Mouse (Mus musculus) MEL (cell line): ENCODE measurements around the gene Slc23a2.

Experiments used
- E2F4 ChIP-seq: IDR thresholded peaks from 2 replicates; pipeline ENCODE4 v1.6.1; 2011; ENCODE audit warnings: low read depth, low read length, improper control_type of control experiment, borderline replicate concordance
- MAFK ChIP-seq: IDR thresholded peaks from 2 replicates; pipeline ENCODE4 v1.6.1; 2011; ENCODE audit warnings: low read depth, mild to moderate bottlenecking, low read length, improper control_type of control experiment, borderline replicate concordance
- NRF1 ChIP-seq: IDR thresholded peaks from 2 replicates; pipeline ENCODE4 v1.6.1; 2014; ENCODE audit warnings: low read depth, mild to moderate bottlenecking, inconsistent platforms, low read length, improper control_type of control experiment, moderate library complexity; ENCODE audit not compliant: poor library complexity, insufficient read depth, severe bottlenecking
- POLR2A ChIP-seq, 2 experiments: IDR thresholded peaks; 2 replicates each; pipeline ENCODE4 v1.6.1; 2011 to 2012; ENCODE audit warnings: low read length in 2 of 2, mild to moderate bottlenecking in 2 of 2, control low read depth in 1 of 2, improper control_type of control experiment in 1 of 2, low read depth in 1 of 2, moderate library complexity in 1 of 2; ENCODE audit not compliant: control insufficient read depth in 1 of 2, insufficient read depth in 1 of 2, poor library complexity in 1 of 2
- RCOR1 ChIP-seq: IDR thresholded peaks from 2 replicates; pipeline ENCODE4 v1.6.1; 2012; ENCODE audit warnings: low read depth, mild to moderate bottlenecking, inconsistent platforms, low read length, improper control_type of control experiment

GRCm38 (mm10) chr2:132126292-132126691 lies 18.6 kb downstream of the Slc23a2 start:
- TF ChIP-seq MAFK (no peak), E2F4 (no peak), POLR2A (IDR thresholded peaks at IDR 0.05; ENCODE audit: control insufficient read depth in 1 of 2, insufficient read depth in 1 of 2, low read depth in 1 of 2, low read length in 2 of 2, poor library complexity in 1 of 2) (no peak), RCOR1 (no peak), NRF1 (no peak)
